Mouse (Mus musculus): ENCODE results near the gene Col8a1. TPM values are rescaled to one million over a fixed set of nuclear protein-coding genes. Genes with fewer than 3 reads are reported as not detected.

Col8a1 gene
- total and polyA plus RNA-seq, 2 experiments from 2014 or later, result 3.5 to 7.7 TPM

DNA sequence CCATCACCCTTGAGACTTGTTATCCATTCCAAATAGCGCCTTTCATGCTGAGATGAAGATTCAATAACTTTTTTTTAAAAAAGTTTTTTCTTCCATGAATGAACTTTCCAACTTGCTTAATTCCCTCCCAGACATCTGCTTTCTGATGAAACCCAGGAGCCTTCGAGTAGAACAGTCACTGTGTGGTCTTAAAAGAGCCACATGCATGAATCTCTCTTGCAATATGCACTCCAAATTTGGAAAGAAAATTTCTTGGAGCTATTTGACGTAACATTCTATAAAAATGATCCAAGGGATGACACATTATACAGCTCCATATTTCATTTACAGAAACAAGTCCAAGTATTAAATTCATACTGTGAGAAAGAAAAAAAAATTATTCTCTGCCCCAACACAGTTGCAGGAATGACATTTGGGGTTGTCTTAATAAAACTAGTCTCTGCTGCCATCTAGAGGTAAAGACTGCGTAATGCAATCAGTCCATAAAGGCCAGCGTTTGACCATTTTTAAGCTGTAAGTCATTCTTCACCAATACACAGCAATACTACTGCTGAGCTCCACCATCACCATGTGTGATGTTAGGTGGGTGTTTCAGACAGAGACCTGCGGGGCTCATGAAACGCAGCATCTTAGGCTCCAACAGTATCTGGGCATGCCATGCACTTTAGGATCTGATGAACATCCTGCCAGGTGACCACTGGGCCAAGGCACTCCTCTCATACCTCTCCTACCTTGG is 160.9 kb downstream of the Col8a1 start:
- DNase-seq (peak; percentile 82), ATAC-seq (peak; percentile 69)
- WGBS, result 37% methylated on average over 7 of the region's 7 CpGs
- H3K4me1 ChIP-seq (ENCODE audit: insufficient read depth), result no peaks in the 10 kb centered on the region
- no peak overlapping the region for H3K4me3 ChIP-seq (ENCODE audit: low read depth, low read length)
- H3K4me2 ChIP-seq (ENCODE audit: low read depth), result no peak overlapping the region
- no peaks in the 10 kb centered on the region for H3K27me3 ChIP-seq (ENCODE audit: insufficient read depth, low read length)
- H3K36me3 ChIP-seq (ENCODE audit: insufficient read depth), result no peaks in the 10 kb centered on the region
- H3K9ac ChIP-seq, result no peak overlapping the region
- peak; percentile 84 for TF ChIP-seq CTCF (IDR thresholded peaks at IDR 0.05; ENCODE audit: low read depth)
- H3K27ac ChIP-seq (ENCODE audit: low read depth, low read length), result no peak overlapping the region
- no peaks in the 10 kb centered on the region for H3K9me3 ChIP-seq (ENCODE audit: low read length)

GRCm38 (mm10) chr16:57585201-57585600 is 169.3 kb downstream of the Col8a1 start:
- Histone ChIP-seq H3K36me3 (ENCODE audit: insufficient read depth) (no peaks in the 10 kb centered on the region), H3K4me3 (ENCODE audit: low read depth, low read length) (no peak overlapping the region), H3K4me1 (ENCODE audit: insufficient read depth) (no peaks in the 10 kb centered on the region), H3K4me2 (ENCODE audit: low read depth) (no peak overlapping the region), H3K9ac (no peak overlapping the region), H3K27ac (ENCODE audit: low read depth, low read length) (no peak overlapping the region), H3K27me3 (ENCODE audit: insufficient read depth, low read length) (no peaks in the 10 kb centered on the region), H3K9me3 (ENCODE audit: low read length) (no peaks in the 10 kb centered on the region)
- ATAC-seq (no peak), DNase-seq (no peak)
- WGBS, result 40% methylated on average over 3 of the region's 3 CpGs
- no peak for TF ChIP-seq CTCF (IDR thresholded peaks at IDR 0.05; ENCODE audit: low read depth)

DNA sequence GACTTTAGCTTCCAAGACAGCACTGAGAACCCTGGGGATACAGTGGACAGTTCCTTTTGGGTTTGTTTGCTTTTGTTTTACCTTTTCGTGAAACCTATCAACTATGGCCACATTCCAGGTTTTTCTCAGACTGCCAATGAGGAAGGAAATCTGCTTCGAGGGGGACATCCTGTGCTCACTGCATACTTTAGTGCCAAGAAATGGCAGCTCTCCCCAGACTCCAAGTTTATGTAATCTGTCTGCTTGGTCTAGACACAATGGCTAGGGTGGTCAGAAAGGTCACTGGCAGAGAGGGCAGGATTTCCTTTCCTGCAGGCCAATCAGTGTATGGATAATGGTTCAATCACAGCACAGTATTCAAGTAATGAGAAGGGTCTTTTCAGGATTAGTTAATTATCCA is 172.5 kb downstream of the Col8a1 start:
- ATAC-seq (no peak), DNase-seq (no peak)
- Histone ChIP-seq H3K4me1 (ENCODE audit: insufficient read depth) (no peaks in the 10 kb centered on the region), H3K4me2 (ENCODE audit: low read depth) (no peak overlapping the region), H3K9me3 (ENCODE audit: low read length) (no peaks in the 10 kb centered on the region), H3K27ac (ENCODE audit: low read depth, low read length) (no peak overlapping the region), H3K9ac (no peak overlapping the region), H3K36me3 (ENCODE audit: insufficient read depth) (no peaks in the 10 kb centered on the region), H3K27me3 (ENCODE audit: insufficient read depth, low read length) (no peaks in the 10 kb centered on the region), H3K4me3 (ENCODE audit: low read depth, low read length) (no peak overlapping the region)
- no peak for TF ChIP-seq CTCF (IDR thresholded peaks at IDR 0.05; ENCODE audit: low read depth)
- 74% methylated on average over 2 of the region's 2 CpGs for WGBS

DNA sequence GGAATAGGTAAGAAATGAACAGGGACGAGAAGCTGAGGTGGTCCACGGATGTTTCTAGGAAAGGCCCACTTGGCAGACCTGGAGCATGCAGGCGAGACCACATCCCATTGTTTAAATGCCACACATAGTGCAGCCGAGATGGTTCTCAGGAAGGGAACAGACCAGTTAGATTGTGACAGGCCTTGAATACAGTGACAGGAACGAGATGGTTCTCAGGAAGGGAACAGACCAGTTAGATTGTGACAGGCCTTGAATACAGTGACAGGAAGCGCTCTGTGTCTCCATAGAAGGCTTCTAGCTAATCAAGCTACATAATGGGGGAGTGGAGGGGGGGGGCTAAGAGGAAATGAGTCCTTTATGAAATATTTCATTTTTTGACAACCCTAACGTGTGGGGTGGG is 174.5 kb downstream of the Col8a1 start:
- Histone ChIP-seq H3K27me3 (ENCODE audit: insufficient read depth, low read length) (no peaks in the 10 kb centered on the region), H3K9ac (no peak overlapping the region), H3K36me3 (ENCODE audit: insufficient read depth) (no peaks in the 10 kb centered on the region), H3K4me1 (ENCODE audit: insufficient read depth) (no peaks in the 10 kb centered on the region), H3K4me2 (ENCODE audit: low read depth) (no peak overlapping the region), H3K27ac (ENCODE audit: low read depth, low read length) (no peak overlapping the region), H3K9me3 (ENCODE audit: low read length) (no peaks in the 10 kb centered on the region), H3K4me3 (ENCODE audit: low read depth, low read length) (no peak overlapping the region)
- WGBS, result 66% methylated on average over 7 of the region's 7 CpGs
- DNase-seq, result no peak
- ATAC-seq, result no peak
- no peak for TF ChIP-seq CTCF (IDR thresholded peaks at IDR 0.05; ENCODE audit: low read depth)

DNA sequence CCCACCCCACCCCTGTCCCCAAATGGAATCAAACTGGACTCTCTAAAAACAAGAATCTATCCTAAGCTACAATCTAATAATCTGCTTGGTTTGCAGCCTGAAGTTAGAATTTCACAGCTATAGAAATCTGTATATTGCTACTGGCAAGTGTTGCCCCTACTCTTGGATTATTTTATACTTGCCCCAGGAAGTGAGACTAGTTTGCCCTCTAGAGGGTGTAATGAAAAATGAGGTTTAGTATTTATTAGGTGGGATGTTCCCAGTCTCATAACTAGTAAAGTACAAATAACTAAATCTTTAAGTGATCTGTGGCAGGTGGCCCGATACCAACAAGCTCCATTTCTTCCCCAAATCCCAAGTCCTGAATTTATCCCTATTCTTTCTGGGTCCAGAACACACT is 177.0 kb downstream of the Col8a1 start:
- no peak for ATAC-seq
- H3K9ac ChIP-seq, result no peak overlapping the region
- no peaks in the 10 kb centered on the region for H3K27me3 ChIP-seq (ENCODE audit: insufficient read depth, low read length)
- no peaks in the 10 kb centered on the region for H3K36me3 ChIP-seq (ENCODE audit: insufficient read depth)
- no peak for DNase-seq
- no peaks in the 10 kb centered on the region for H3K4me1 ChIP-seq (ENCODE audit: insufficient read depth)
- H3K27ac ChIP-seq (ENCODE audit: low read depth, low read length), result no peak overlapping the region
- no peak overlapping the region for H3K4me2 ChIP-seq (ENCODE audit: low read depth)
- 96% methylated on average over 1 of the region's 1 CpGs for WGBS
- no peak overlapping the region for H3K4me3 ChIP-seq (ENCODE audit: low read depth, low read length)
- TF ChIP-seq CTCF (IDR thresholded peaks at IDR 0.05; ENCODE audit: low read depth), result peak; percentile 28; the same call in 1 of the 2 replicates
- no peaks in the 10 kb centered on the region for H3K9me3 ChIP-seq (ENCODE audit: low read length)

- Histone ChIP-seq H3K4me1 (ENCODE audit: insufficient read depth) (no peaks in the 10 kb centered on the region), H3K27ac (ENCODE audit: low read depth, low read length) (no peak overlapping the region), H3K4me3 (ENCODE audit: low read depth, low read length) (no peak overlapping the region), H3K9ac (no peak overlapping the region), H3K36me3 (ENCODE audit: insufficient read depth) (no peaks in the 10 kb centered on the region), H3K27me3 (ENCODE audit: insufficient read depth, low read length) (no peaks in the 10 kb centered on the region), H3K4me2 (ENCODE audit: low read depth) (no peak overlapping the region), H3K9me3 (ENCODE audit: low read length) (no peaks in the 10 kb centered on the region)
- ATAC-seq (no peak), DNase-seq (no peak)
- 59% methylated on average over 1 of the region's 1 CpGs for WGBS
- no peak for TF ChIP-seq CTCF (IDR thresholded peaks at IDR 0.05; ENCODE audit: low read depth)
These were observed 178.7 kb downstream of the Col8a1 start for GRCm38 (mm10) chr16:57575764-57576388.

Other genes starting within 250 kb of the Col8a1 start
- 12.0 and 17.4 TPM in 2 replicates for gene Cmss1, start 147.9 kb downstream of the Col8a1 start, total RNA-seq (2014; rRNA removed)
- gene Cmss1, start 147.9 kb downstream of the Col8a1 start, polyA plus RNA-seq (2015; fragmentation: Nextera tagmentation; extraction: Ambion mirVana), result 40.6 and 43.4 TPM in 2 replicates

Measured in forebrain, postnatal 0 days (tissue).